Mouse (Mus musculus) heart, embryonic 15.5 days (tissue): ENCODE data around the gene Knl1. TPM values are rescaled to one million over a fixed set of nuclear protein-coding genes. Genes with fewer than 3 reads are reported as not detected.

Experiments used
- ATAC-seq: fragments of 200-750 bp; cut with Nextera tagmentation; replicated peaks from 2 replicates; pipeline ENCODE4 v1.8.0; 2017; ENCODE audit warnings: low read depth, moderate TSS enrichment; ENCODE audit not compliant: insufficient number of reproducible peaks, insufficient read depth, low FRiP score
- H3K27ac ChIP-seq: fragments of 300-500 bp; sonication (generic); 2 replicates; pipeline ENCODE4 v1.5.1; 2015; ENCODE audit warnings: mild to moderate bottlenecking, inconsistent platforms
- H3K27me3 ChIP-seq: fragments of 300-500 bp; sonication (generic); 2 replicates; pipeline ENCODE4 v1.6.1; 2015; ENCODE audit warnings: inconsistent platforms
- H3K36me3 ChIP-seq: fragments of 300-500 bp; sonication (generic); 2 replicates; pipeline ENCODE4 v1.6.1; 2015; ENCODE audit warnings: mild to moderate bottlenecking, inconsistent platforms
- H3K4me1 ChIP-seq: fragments of 300-500 bp; sonication (generic); replicated peaks from 2 replicates; pipeline ENCODE4 v1.6.1; 2015; ENCODE audit warnings: inconsistent platforms
- H3K4me2 ChIP-seq: fragments of 300-500 bp; sonication (generic); 2 replicates; pipeline ENCODE4 v1.6.1; 2015; ENCODE audit warnings: inconsistent platforms, mild to moderate bottlenecking, moderate library complexity
- H3K4me3 ChIP-seq: fragments of 300-500 bp; sonication (generic); 2 replicates; pipeline ENCODE4 v1.5.1; 2015; ENCODE audit warnings: mild to moderate bottlenecking, inconsistent platforms
- H3K9ac ChIP-seq: fragments of 300-500 bp; sonication (generic); 2 replicates; pipeline ENCODE4 v1.6.1; 2015; ENCODE audit warnings: mild to moderate bottlenecking, inconsistent platforms
- H3K9me3 ChIP-seq: fragments of 300-500 bp; sonication (generic); replicated peaks from 2 replicates; pipeline ENCODE4 v1.6.1; 2016; ENCODE audit warnings: inconsistent platforms
- WGBS: fragments of 180-500 bp; shearing (Covaris S2); methylation state at CpG from one replicate; pipeline ENCODE4 v1.1.7; 2015; ENCODE audit warnings: mixed read lengths; 5-methylcytosine and 5-hydroxymethylcytosine counted together
- polyA plus RNA-seq: library from polyadenylated mRNA; unstranded; fragments of >200 nt; fragmentation: Nextera tagmentation; extraction: Ambion mirVana; gene quantifications from 2 replicates; pipeline ENCODE4 v1.2.1, GENCODE M21; 2015

Gene Knl1
- polyA plus RNA-seq, 1 experiment from 2014 or later: 36.2 TPM

GRCm38 (mm10) chr2:119019131-119019530 lies 27.8 kb upstream of the Knl1 start:
- 24% methylated on average over 5 of the region's 5 CpGs for WGBS
- no peak overlapping the region for H3K9ac ChIP-seq
- H3K4me2 ChIP-seq: peak overlapping the region; percentile 16

GRCm38 (mm10) chr2:119019538-119019937 lies 27.4 kb upstream of the Knl1 start:
- Histone ChIP-seq H3K27ac (no peak overlapping the region), H3K9me3 (no peaks in the 10 kb centered on the region), H3K4me1 (peaks cover 19% of the 10 kb centered on the region), H3K9ac (no peak overlapping the region), H3K27me3 (no peaks in the 10 kb centered on the region), H3K36me3 (peaks cover 41% of the 10 kb centered on the region), H3K4me3 (no peak overlapping the region), H3K4me2 (no peak overlapping the region)
- no peak for ATAC-seq
- WGBS: 55% methylated on average over 4 of the region's 4 CpGs

More at GRCm38 (mm10) chr2:119019131-119019530, 27.8 kb upstream of the Knl1 start:
- Histone ChIP-seq H3K4me1 (peaks cover 19% of the 10 kb centered on the region), H3K27me3 (no peaks in the 10 kb centered on the region), H3K4me3 (no peak overlapping the region), H3K9me3 (no peaks in the 10 kb centered on the region), H3K36me3 (peaks cover 41% of the 10 kb centered on the region), H3K27ac (peak overlapping the region; percentile 59)
- no peak for ATAC-seq

GRCm38 (mm10) chr2:119023154-119023660 lies 23.7 kb upstream of the Knl1 start:
- Histone ChIP-seq H3K4me3 (no peak overlapping the region), H3K27ac (no peak overlapping the region), H3K9me3 (no peaks in the 10 kb centered on the region), H3K27me3 (no peaks in the 10 kb centered on the region), H3K4me2 (no peak overlapping the region), H3K4me1 (peaks cover 12% of the 10 kb centered on the region), H3K9ac (no peak overlapping the region), H3K36me3 (peaks cover 43% of the 10 kb centered on the region)
- WGBS: 90% methylated on average over 6 of the region's 6 CpGs
- no peak for ATAC-seq

GRCm38 (mm10) chr2:119024536-119025238 lies 22.2 kb upstream of the Knl1 start:
- no peak for ATAC-seq
- Histone ChIP-seq H3K27me3 (no peaks in the 10 kb centered on the region), H3K4me2 (no peak overlapping the region), H3K4me3 (no peak overlapping the region), H3K36me3 (peaks cover 37% of the 10 kb centered on the region), H3K9me3 (no peaks in the 10 kb centered on the region), H3K9ac (no peak overlapping the region), H3K27ac (no peak overlapping the region), H3K4me1 (peaks cover 13% of the 10 kb centered on the region)
- 60% methylated on average over 9 of the region's 9 CpGs for WGBS

GRCm38 (mm10) chr2:119025239-119025616 lies 21.7 kb upstream of the Knl1 start:
- Histone ChIP-seq H3K9me3 (no peaks in the 10 kb centered on the region), H3K4me2 (no peak overlapping the region), H3K27ac (no peak overlapping the region), H3K4me1 (peaks cover 14% of the 10 kb centered on the region), H3K27me3 (no peaks in the 10 kb centered on the region), H3K36me3 (peaks cover 37% of the 10 kb centered on the region), H3K9ac (no peak overlapping the region), H3K4me3 (no peak overlapping the region)
- no peak for ATAC-seq
- WGBS: 61% methylated on average over 4 of the region's 4 CpGs

- H3K4me2 ChIP-seq: no peak overlapping the region
- no peaks in the 10 kb centered on the region for H3K9me3 ChIP-seq
- no peak for ATAC-seq
- 93% methylated on average over 4 of the region's 4 CpGs for WGBS
- peaks cover 5% of the 10 kb centered on the region; the same call in 1 of the 2 replicates for H3K27me3 ChIP-seq
- H3K36me3 ChIP-seq: peaks cover 23% of the 10 kb centered on the region
- H3K27ac ChIP-seq: no peak overlapping the region
- peaks cover 14% of the 10 kb centered on the region for H3K4me1 ChIP-seq
- H3K9ac ChIP-seq: no peak overlapping the region
- H3K4me3 ChIP-seq: no peak overlapping the region
Measured at GRCm38 (mm10) chr2:119026951-119027350, 20.0 kb upstream of the Knl1 start.

- ATAC-seq: peak; percentile 95
- Histone ChIP-seq H3K9ac (peak within 1 kb of the TSS; percentile 81), H3K4me2 (peak within 1 kb of the TSS; percentile 85), H3K4me3 (peak within 1 kb of the TSS; percentile 88), H3K27ac (peak within 1 kb of the TSS; percentile 32; the same call in 1 of the 2 replicates), H3K9me3 (no peaks in the 10 kb centered on the region), H3K36me3 (peaks cover 13% of the 10 kb centered on the region; the same call in 1 of the 2 replicates), H3K4me1 (peaks cover 14% of the 10 kb centered on the region), H3K27me3 (peaks cover 5% of the 10 kb centered on the region; the same call in 1 of the 2 replicates)
- WGBS: 1% methylated on average over 28 of the region's 28 CpGs
Measured at GRCm38 (mm10) chr2:119028941-119029551, 17.9 kb upstream of the Knl1 start, which contains the start of gene Ccdc32. Gene Ccdc32 (minus strand): TSS chr2:119029393.

GRCm38 (mm10) chr2:119032191-119032590 lies 14.7 kb upstream of the Knl1 start:
- H3K36me3 ChIP-seq: peaks cover 3% of the 10 kb centered on the region; the same call in 1 of the 2 replicates
- no peak overlapping the region for H3K27ac ChIP-seq
- ATAC-seq: no peak
- no peaks in the 10 kb centered on the region for H3K9me3 ChIP-seq
- no peak overlapping the region for H3K4me2 ChIP-seq
- WGBS: 45% methylated on average over 4 of the region's 4 CpGs
- no peak overlapping the region for H3K4me3 ChIP-seq
- peaks cover 23% of the 10 kb centered on the region for H3K4me1 ChIP-seq
- peaks cover 5% of the 10 kb centered on the region; the same call in 1 of the 2 replicates for H3K27me3 ChIP-seq
- no peak overlapping the region for H3K9ac ChIP-seq

GRCm38 (mm10) chr2:119034656-119035396 lies 12.1 kb upstream of the Knl1 start, which contains the start of gene Rpusd2:
Gene Rpusd2 (plus strand): TSS chr2:119034790.
- Histone ChIP-seq H3K27me3 (peaks cover 5% of the 10 kb centered on the region; the same call in 1 of the 2 replicates), H3K9ac (peak within 1 kb of the TSS; percentile 78), H3K4me2 (peak within 1 kb of the TSS; percentile 78), H3K4me1 (peaks cover 10% of the 10 kb centered on the region), H3K36me3 (peaks cover 21% of the 10 kb centered on the region), H3K4me3 (peak within 1 kb of the TSS; percentile 75), H3K27ac (peak within 1 kb of the TSS; percentile 89), H3K9me3 (no peaks in the 10 kb centered on the region)
- peak; percentile 96 for ATAC-seq
- under 1% methylated on average over 47 of the region's 49 CpGs for WGBS

- Histone ChIP-seq H3K4me3 (peak overlapping the region; percentile 75), H3K4me2 (peak overlapping the region; percentile 78), H3K9ac (peak overlapping the region; percentile 78), H3K4me1 (peaks cover 10% of the 10 kb centered on the region), H3K27ac (peak overlapping the region; percentile 89), H3K27me3 (peaks cover 5% of the 10 kb centered on the region; the same call in 1 of the 2 replicates), H3K36me3 (peaks cover 21% of the 10 kb centered on the region), H3K9me3 (no peaks in the 10 kb centered on the region)
- 9% methylated on average over 7 of the region's 7 CpGs for WGBS
- no peak; the same call in 1 of the 2 replicates for ATAC-seq
Measured at GRCm38 (mm10) chr2:119035397-119035745, 11.5 kb upstream of the Knl1 start.

GRCm38 (mm10) chr2:119040882-119041281 lies 6.0 kb upstream of the Knl1 start:
- H3K36me3 ChIP-seq: peaks cover 21% of the 10 kb centered on the region
- no peak overlapping the region for H3K27ac ChIP-seq
- H3K9ac ChIP-seq: no peak overlapping the region
- peaks cover under 1% of the 10 kb centered on the region for H3K4me1 ChIP-seq
- no peaks in the 10 kb centered on the region for H3K9me3 ChIP-seq
- H3K4me2 ChIP-seq: no peak overlapping the region
- no peaks in the 10 kb centered on the region for H3K27me3 ChIP-seq
- H3K4me3 ChIP-seq: no peak overlapping the region
- no peak for ATAC-seq
- 42% methylated on average over 4 of the region's 4 CpGs for WGBS
